Mouse (Mus musculus) limb, embryonic 10.5 days (tissue): ENCODE results near the gene Trim41. TPM values are rescaled to one million over a fixed set of nuclear protein-coding genes. Genes with fewer than 3 reads are reported as not detected.
"Not testable (repeated sequence)": the region's sequence is repeated elsewhere in the genome, so short reads cannot be mapped to it uniquely, and the experiment has no call there.

ENCODE experiments used
- DNase-seq: peaks from one replicate; pipeline ENCODE4 v3.0.0-alpha.2; 2017; ENCODE audit warnings: low spot score
- H3K27ac ChIP-seq: fragments of 300-500 bp; sonication (generic); 2 replicates; pipeline ENCODE4 v1.5.1; 2016; ENCODE audit warnings: mild to moderate bottlenecking
- H3K27me3 ChIP-seq: fragments of 300-500 bp; sonication (generic); 2 replicates; pipeline ENCODE4 v1.6.1; 2016; ENCODE audit warnings: low read depth, mild to moderate bottlenecking; ENCODE audit not compliant: poor library complexity, severe bottlenecking
- H3K36me3 ChIP-seq: fragments of 300-500 bp; sonication (generic); 2 replicates; pipeline ENCODE4 v1.6.1; 2016; ENCODE audit warnings: mild to moderate bottlenecking, moderate library complexity
- H3K4me1 ChIP-seq: fragments of 300-500 bp; sonication (generic); 2 replicates; pipeline ENCODE4 v1.6.1; 2016
- H3K4me3 ChIP-seq: fragments of 300-500 bp; sonication (generic); 2 replicates; pipeline ENCODE4 v1.5.1; 2016; ENCODE audit warnings: mild to moderate bottlenecking, moderate library complexity
- H3K9me3 ChIP-seq: fragments of 300-500 bp; sonication (generic); replicated peaks from 2 replicates; pipeline ENCODE4 v1.6.1; 2016; ENCODE audit warnings: mild to moderate bottlenecking
- WGBS: fragments of 180-500 bp; shearing (Covaris S2); methylation state at CpG from one replicate; pipeline ENCODE4 v1.1.7; 2016; 5-methylcytosine and 5-hydroxymethylcytosine counted together
- polyA plus RNA-seq: library from polyadenylated mRNA; unstranded; fragments of >200 nt; fragmentation: Nextera tagmentation; extraction: Ambion mirVana; gene quantifications from 2 replicates; pipeline ENCODE4 v1.2.1, GENCODE M21; 2016

Trim41 gene
- polyA plus RNA-seq, 1 experiment from 2014 or later, result 6.1 TPM

GRCm38 (mm10) chr11:48833731-48834639, 16.8 kb upstream of the Trim41 start:
- H3K9me3 ChIP-seq, result no peaks in the 10 kb centered on the region
- WGBS, result under 1% methylated on average over 30 of the region's 30 CpGs
- 0 out of 2 replicates have a peak overlapping the region, but pooled peaks have one; percentile 14 for H3K27ac ChIP-seq
- peaks cover 38% of the 10 kb centered on the region for H3K27me3 ChIP-seq
- peaks cover 26% of the 10 kb centered on the region for H3K4me1 ChIP-seq
- no peaks in the 10 kb centered on the region for H3K36me3 ChIP-seq
- H3K4me3 ChIP-seq, result peak overlapping the region; percentile 60
- peak; percentile 89 for DNase-seq

- no peaks in the 10 kb centered on the region for H3K36me3 ChIP-seq
- peaks cover 30% of the 10 kb centered on the region for H3K27me3 ChIP-seq
- peak overlapping the region; percentile 60 for H3K4me3 ChIP-seq
- no peak overlapping the region for H3K27ac ChIP-seq
- H3K4me1 ChIP-seq, result peaks cover 21% of the 10 kb centered on the region
- no peak for DNase-seq
- WGBS, result 47% methylated on average over 8 of the region's 9 CpGs
- no peaks in the 10 kb centered on the region for H3K9me3 ChIP-seq
These were observed 16.1 kb upstream of the Trim41 start for GRCm38 (mm10) chr11:48833078-48833730.

- Histone ChIP-seq H3K36me3 (no peaks in the 10 kb centered on the region), H3K9me3 (no peaks in the 10 kb centered on the region), H3K27me3 (peaks cover 13% of the 10 kb centered on the region), H3K4me3 (no peak overlapping the region), H3K27ac (no peak overlapping the region), H3K4me1 (peaks cover 9% of the 10 kb centered on the region)
- no peak for DNase-seq
- WGBS, result 78% methylated on average over 2 of the region's 2 CpGs
These were observed 14.1 kb upstream of the Trim41 start for GRCm38 (mm10) chr11:48831273-48831672.

- Histone ChIP-seq H3K36me3 (no peaks in the 10 kb centered on the region), H3K27ac (no peak overlapping the region), H3K4me1 (peaks cover 9% of the 10 kb centered on the region), H3K4me3 (no peak overlapping the region), H3K9me3 (no peaks in the 10 kb centered on the region), H3K27me3 (peaks cover 3% of the 10 kb centered on the region; the same call in 1 of the 2 replicates)
- DNase-seq, result no peak
- 72% methylated on average over 2 of the region's 2 CpGs for WGBS
These were observed 13.1 kb upstream of the Trim41 start for GRCm38 (mm10) chr11:48830279-48830678.

GRCm38 (mm10) chr11:48827926-48828325, 10.8 kb upstream of the Trim41 start:
- no peaks in the 10 kb centered on the region for H3K36me3 ChIP-seq
- DNase-seq, result no peak
- 76% methylated on average over 6 of the region's 6 CpGs for WGBS
- H3K4me1 ChIP-seq, result peaks cover 14% of the 10 kb centered on the region
- no peak overlapping the region for H3K4me3 ChIP-seq
- peaks cover 16% of the 10 kb centered on the region for H3K27me3 ChIP-seq
- H3K27ac ChIP-seq, result no peak overlapping the region
- H3K9me3 ChIP-seq, result no peaks in the 10 kb centered on the region

GRCm38 (mm10) chr11:48826752-48827096, 9.6 kb upstream of the Trim41 start:
- no peak for DNase-seq
- 4% methylated on average over 6 of the region's 6 CpGs for WGBS
- H3K36me3 ChIP-seq, result no peaks in the 10 kb centered on the region

GRCm38 (mm10) chr11:48825979-48826751, 9.0 kb upstream of the Trim41 start, which contains the start of the genes Trim7 and Gm12184:
TSS of gene Trim7 (plus strand) at chr11:48826140.
TSS of gene Gm12184 (minus strand) at chr11:48826655.
- not testable (repeated sequence) for DNase-seq, H3K9me3 ChIP-seq, H3K36me3 ChIP-seq
- H3K27ac ChIP-seq, result peak within 1 kb of the TSS; percentile 62
- H3K4me3 ChIP-seq, result peak within 1 kb of the TSS; percentile 51
- H3K27me3 ChIP-seq, result peaks cover 16% of the 10 kb centered on the region
- H3K4me1 ChIP-seq, result peaks cover 14% of the 10 kb centered on the region
- WGBS, result under 1% methylated on average over 66 of the region's 92 CpGs

More at GRCm38 (mm10) chr11:48826752-48827096, 9.6 kb upstream of the Trim41 start:
- Histone ChIP-seq H3K27ac (peak overlapping the region; percentile 62; the same call in 1 of the 2 replicates), H3K9me3 (no peaks in the 10 kb centered on the region), H3K27me3 (peaks cover 16% of the 10 kb centered on the region), H3K4me3 (peak overlapping the region; percentile 51), H3K4me1 (peaks cover 14% of the 10 kb centered on the region)

- DNase-seq, result peak; percentile 45
- WGBS, result 5% methylated on average over 22 of the region's 22 CpGs
These were observed 7.2 kb upstream of the Trim41 start for GRCm38 (mm10) chr11:48824311-48824830.

GRCm38 (mm10) chr11:48823536-48823972, 6.4 kb upstream of the Trim41 start:
- H3K4me1 ChIP-seq, result peaks cover 14% of the 10 kb centered on the region
- no peaks in the 10 kb centered on the region for H3K9me3 ChIP-seq
- peak overlapping the region; percentile 52 for H3K4me3 ChIP-seq
- DNase-seq, result peak; percentile 76
- no peaks in the 10 kb centered on the region for H3K36me3 ChIP-seq
- peaks cover 16% of the 10 kb centered on the region for H3K27me3 ChIP-seq
- no peak overlapping the region for H3K27ac ChIP-seq
- WGBS, result under 1% methylated on average over 15 of the region's 15 CpGs

More at GRCm38 (mm10) chr11:48824311-48824830, 7.2 kb upstream of the Trim41 start:
- Histone ChIP-seq H3K4me1 (peaks cover 14% of the 10 kb centered on the region), H3K27ac (no peak overlapping the region), H3K9me3 (no peaks in the 10 kb centered on the region), H3K4me3 (peak overlapping the region; percentile 52), H3K36me3 (no peaks in the 10 kb centered on the region), H3K27me3 (peaks cover 16% of the 10 kb centered on the region)

GRCm38 (mm10) chr11:48822768-48823512, 5.8 kb upstream of the Trim41 start:
- no peak for DNase-seq
- Histone ChIP-seq H3K4me3 (peak overlapping the region; percentile 52), H3K27ac (no peak overlapping the region), H3K9me3 (no peaks in the 10 kb centered on the region), H3K36me3 (no peaks in the 10 kb centered on the region), H3K27me3 (peaks cover 16% of the 10 kb centered on the region), H3K4me1 (peaks cover 14% of the 10 kb centered on the region)
- 32% methylated on average over 14 of the region's 14 CpGs for WGBS

- not testable (repeated sequence) for H3K4me3 ChIP-seq, H3K27ac ChIP-seq, DNase-seq, H3K9me3 ChIP-seq, H3K36me3 ChIP-seq
- peaks cover 16% of the 10 kb centered on the region for H3K27me3 ChIP-seq
- peaks cover 13% of the 10 kb centered on the region for H3K4me1 ChIP-seq
- 82% methylated on average over 14 of the region's 14 CpGs for WGBS
These were observed 4.1 kb upstream of the Trim41 start for GRCm38 (mm10) chr11:48821299-48821698.

- Histone ChIP-seq H3K4me1 (peaks cover 24% of the 10 kb centered on the region), H3K36me3 (peaks cover 5% of the 10 kb centered on the region), H3K27ac (no peak overlapping the region), H3K27me3 (peaks cover 16% of the 10 kb centered on the region), H3K4me3 (no peak overlapping the region), H3K9me3 (no peaks in the 10 kb centered on the region)
- DNase-seq, result no peak
These were observed 3.1 kb upstream of the Trim41 start for GRCm38 (mm10) chr11:48820308-48820674.
